Mouse (Mus musculus) ES-E14 (cell line): ENCODE data around the gene Sbf1.

Experiments
- CHD2 ChIP-seq: IDR thresholded peaks from 2 replicates; pipeline ENCODE4 v1.6.1; 2014; ENCODE audit warnings: mild to moderate bottlenecking, low read depth, low read length, inconsistent platforms
- MAFK ChIP-seq: IDR thresholded peaks from 2 replicates; pipeline ENCODE4 v1.6.1; 2014; ENCODE audit warnings: mild to moderate bottlenecking, low read depth, low read length, inconsistent platforms; ENCODE audit not compliant: insufficient read depth

GRCm38 (mm10) chr15:89323656-89324055, 8.5 kb upstream of the Sbf1 start:
- TF ChIP-seq CHD2 (no peak), MAFK (no peak)
